Mouse (Mus musculus) embryonic facial prominence, embryonic 10.5 days (tissue): ENCODE measurements around the gene Copg1. TPM values are rescaled to one million over a fixed set of nuclear protein-coding genes. Genes with fewer than 3 reads are reported as not detected.

ENCODE experiments used
- DNase-seq: peaks from one replicate; pipeline ENCODE4 v3.0.0-alpha.2; 2017; ENCODE audit warnings: low spot score
- H3K27ac ChIP-seq: fragments of 300-500 bp; sonication (generic); replicated peaks from 2 replicates; pipeline ENCODE4 v1.5.1; 2016; ENCODE audit warnings: mild to moderate bottlenecking
- H3K27me3 ChIP-seq: fragments of 300-500 bp; sonication (generic); replicated peaks from 2 replicates; pipeline ENCODE4 v1.6.1; 2016; ENCODE audit warnings: low read depth, mild to moderate bottlenecking; ENCODE audit not compliant: poor library complexity, severe bottlenecking
- H3K36me3 ChIP-seq: fragments of 300-500 bp; sonication (generic); replicated peaks from 2 replicates; pipeline ENCODE4 v1.6.1; 2016; ENCODE audit warnings: mild to moderate bottlenecking, moderate library complexity
- H3K4me1 ChIP-seq: fragments of 300-500 bp; sonication (generic); 2 replicates; pipeline ENCODE4 v1.6.1; 2016
- H3K4me3 ChIP-seq: fragments of 300-500 bp; sonication (generic); 2 replicates; pipeline ENCODE4 v1.5.1; 2016; ENCODE audit warnings: mild to moderate bottlenecking, moderate library complexity
- H3K9me3 ChIP-seq: fragments of 300-500 bp; sonication (generic); 2 replicates; pipeline ENCODE4 v1.6.1; 2016; ENCODE audit warnings: mild to moderate bottlenecking
- WGBS: fragments of 180-500 bp; shearing (Covaris S2); methylation state at CpG from one replicate; pipeline ENCODE4 v1.1.7; 2016; 5-methylcytosine and 5-hydroxymethylcytosine counted together
- polyA plus RNA-seq: library from polyadenylated mRNA; unstranded; fragments of >200 nt; fragmentation: Nextera tagmentation; extraction: Ambion mirVana; gene quantifications from 2 replicates; pipeline ENCODE4 v1.2.1, GENCODE M21; 2016

Copg1 gene
- 157 and 159 TPM in 2 replicates for polyA plus RNA-seq

GRCm38 (mm10) chr6:87887594-87888233, at the start of gene Copg1:
Gene Copg1, plus strand, starts transcription at chr6:87887814.
- Histone ChIP-seq H3K4me1 (peaks cover 10% of the 10 kb centered on the region), H3K9me3 (no peaks in the 10 kb centered on the region), H3K4me3 (peak within 1 kb of the TSS; percentile 89), H3K27me3 (no peaks in the 10 kb centered on the region), H3K27ac (peak within 1 kb of the TSS; percentile 90), H3K36me3 (peaks cover 39% of the 10 kb centered on the region)
- WGBS = under 1% methylated on average over 31 of the region's 31 CpGs
- peak; percentile 100 for DNase-seq

- Histone ChIP-seq H3K4me1 (peaks cover 15% of the 10 kb centered on the region), H3K36me3 (peaks cover 54% of the 10 kb centered on the region), H3K4me3 (peak within 1 kb of the TSS; percentile 93), H3K9me3 (no peaks in the 10 kb centered on the region), H3K27me3 (no peaks in the 10 kb centered on the region), H3K27ac (peak within 1 kb of the TSS; percentile 94)
- under 1% methylated on average over 46 of the region's 46 CpGs for WGBS
- DNase-seq = peak; percentile 96
Measured at GRCm38 (mm10) chr6:87838551-87839197, 48.9 kb upstream of the Copg1 start, which contains the start of gene Isy1. Gene Isy1, minus strand, starts transcription at chr6:87838798.

- peaks cover 15% of the 10 kb centered on the region for H3K4me1 ChIP-seq
- H3K27ac ChIP-seq = no peak overlapping the region
- peak overlapping the region; percentile 93; the same call in 1 of the 2 replicates for H3K4me3 ChIP-seq
- no peaks in the 10 kb centered on the region for H3K27me3 ChIP-seq
- H3K9me3 ChIP-seq = no peaks in the 10 kb centered on the region
- 67% methylated on average over 11 of the region's 11 CpGs for WGBS
- no peak for DNase-seq
- peaks cover 54% of the 10 kb centered on the region for H3K36me3 ChIP-seq
Measured at GRCm38 (mm10) chr6:87839797-87840341, 47.7 kb upstream of the Copg1 start.

- Histone ChIP-seq H3K36me3 (peaks cover 58% of the 10 kb centered on the region), H3K27ac (no peak overlapping the region), H3K27me3 (no peaks in the 10 kb centered on the region), H3K9me3 (no peaks in the 10 kb centered on the region), H3K4me3 (no peak overlapping the region), H3K4me1 (peaks cover 16% of the 10 kb centered on the region)
- no peak for DNase-seq
- WGBS = 83% methylated on average over 8 of the region's 8 CpGs
Measured at GRCm38 (mm10) chr6:87841635-87842034, 46.0 kb upstream of the Copg1 start.

GRCm38 (mm10) chr6:87842254-87842653, 45.4 kb upstream of the Copg1 start:
- Histone ChIP-seq H3K4me3 (no peak overlapping the region), H3K9me3 (no peaks in the 10 kb centered on the region), H3K36me3 (peaks cover 64% of the 10 kb centered on the region), H3K4me1 (peaks cover 20% of the 10 kb centered on the region), H3K27me3 (no peaks in the 10 kb centered on the region), H3K27ac (no peak overlapping the region)
- DNase-seq = peak; percentile 26
- WGBS = 11% methylated on average over 1 of the region's 1 CpGs

GRCm38 (mm10) chr6:87845031-87845695, 42.5 kb upstream of the Copg1 start:
- 92% methylated on average over 13 of the region's 13 CpGs for WGBS
- DNase-seq = no peak
- peaks cover 82% of the 10 kb centered on the region for H3K36me3 ChIP-seq
- peaks cover 27% of the 10 kb centered on the region for H3K4me1 ChIP-seq
- H3K27ac ChIP-seq = no peak overlapping the region
- no peak overlapping the region for H3K4me3 ChIP-seq
- H3K27me3 ChIP-seq = no peaks in the 10 kb centered on the region
- H3K9me3 ChIP-seq = no peaks in the 10 kb centered on the region

GRCm38 (mm10) chr6:87846813-87847212, 40.8 kb upstream of the Copg1 start:
- Histone ChIP-seq H3K4me1 (peaks cover 33% of the 10 kb centered on the region), H3K27me3 (no peaks in the 10 kb centered on the region), H3K4me3 (0 out of 2 replicates have a peak overlapping the region, but pooled peaks have one; percentile 16), H3K36me3 (peaks cover 72% of the 10 kb centered on the region), H3K27ac (no peak overlapping the region), H3K9me3 (no peaks in the 10 kb centered on the region)
- 90% methylated on average over 1 of the region's 1 CpGs for WGBS
- no peak for DNase-seq

- H3K4me3 ChIP-seq = peak overlapping the region; percentile 100
Measured at GRCm38 (mm10) chr6:87849780-87850154, 37.8 kb upstream of the Copg1 start.

GRCm38 (mm10) chr6:87850155-87850899, 37.3 kb upstream of the Copg1 start:
- WGBS = under 1% methylated on average over 73 of the region's 73 CpGs
- H3K4me1 ChIP-seq = peaks cover 33% of the 10 kb centered on the region
- H3K9me3 ChIP-seq = no peaks in the 10 kb centered on the region
- DNase-seq = peak; percentile 71
- H3K36me3 ChIP-seq = peaks cover 37% of the 10 kb centered on the region
- peak overlapping the region; percentile 100 for H3K27ac ChIP-seq
- H3K27me3 ChIP-seq = no peaks in the 10 kb centered on the region
- peak overlapping the region; percentile 100 for H3K4me3 ChIP-seq

More at GRCm38 (mm10) chr6:87849780-87850154, 37.8 kb upstream of the Copg1 start:
- H3K27me3 ChIP-seq = no peaks in the 10 kb centered on the region
- peaks cover 42% of the 10 kb centered on the region for H3K36me3 ChIP-seq
- H3K4me1 ChIP-seq = peaks cover 33% of the 10 kb centered on the region
- no peaks in the 10 kb centered on the region for H3K9me3 ChIP-seq
- WGBS = under 1% methylated on average over 8 of the region's 8 CpGs
- H3K27ac ChIP-seq = peak overlapping the region; percentile 100
- peak; percentile 70 for DNase-seq

- H3K9me3 ChIP-seq = no peaks in the 10 kb centered on the region
Measured at GRCm38 (mm10) chr6:87850900-87851614, 36.6 kb upstream of the Copg1 start, which contains the start of gene Cnbp. Gene Cnbp, minus strand, starts transcription at chr6:87851106.

GRCm38 (mm10) chr6:87851871-87852270, 35.7 kb upstream of the Copg1 start:
- H3K27ac ChIP-seq = no peak overlapping the region
- no peaks in the 10 kb centered on the region for H3K27me3 ChIP-seq
- 83% methylated on average over 6 of the region's 6 CpGs for WGBS
- H3K4me3 ChIP-seq = peak overlapping the region; percentile 100
- DNase-seq = no peak
- H3K4me1 ChIP-seq = peaks cover 30% of the 10 kb centered on the region
- H3K9me3 ChIP-seq = no peaks in the 10 kb centered on the region
- H3K36me3 ChIP-seq = peaks cover 21% of the 10 kb centered on the region

More at GRCm38 (mm10) chr6:87850900-87851614, 36.6 kb upstream of the Copg1 start, which contains the start of gene Cnbp:
- peak within 1 kb of the TSS; percentile 100 for H3K4me3 ChIP-seq
- no peaks in the 10 kb centered on the region for H3K27me3 ChIP-seq
- under 1% methylated on average over 55 of the region's 55 CpGs for WGBS
- peak within 1 kb of the TSS; percentile 100 for H3K27ac ChIP-seq
- DNase-seq = peak; percentile 98
- peaks cover 33% of the 10 kb centered on the region for H3K4me1 ChIP-seq
- H3K36me3 ChIP-seq = peaks cover 30% of the 10 kb centered on the region
